Mouse (Mus musculus) forebrain, embryonic 13.5 days (tissue): ENCODE data around the gene BC037034. TPM values are rescaled to one million over a fixed set of nuclear protein-coding genes. Genes with fewer than 3 reads are reported as not detected.

Experiments used
- ATAC-seq: fragments of 200-750 bp; cut with Nextera tagmentation; 2 replicates; pipeline ENCODE4 v1.8.0; 2017
- H3K27ac ChIP-seq: fragments of 300-500 bp; sonication (generic); 2 replicates; pipeline ENCODE4 v1.5.1; 2015; ENCODE audit warnings: inconsistent platforms, mild to moderate bottlenecking, moderate library complexity
- H3K27me3 ChIP-seq: fragments of 300-500 bp; sonication (generic); 2 replicates; pipeline ENCODE4 v1.6.1; 2015; ENCODE audit warnings: mild to moderate bottlenecking, inconsistent platforms
- H3K36me3 ChIP-seq: fragments of 300-500 bp; sonication (generic); 2 replicates; pipeline ENCODE4 v1.6.1; 2015; ENCODE audit warnings: mild to moderate bottlenecking, inconsistent platforms; ENCODE audit not compliant: poor library complexity, severe bottlenecking
- H3K4me1 ChIP-seq: fragments of 300-500 bp; sonication (generic); 2 replicates; pipeline ENCODE4 v1.6.1; 2015; ENCODE audit warnings: inconsistent platforms
- H3K4me2 ChIP-seq: fragments of 300-500 bp; sonication (generic); 2 replicates; pipeline ENCODE4 v1.6.1; 2015; ENCODE audit warnings: inconsistent platforms, mild to moderate bottlenecking, moderate library complexity
- H3K4me3 ChIP-seq: fragments of 300-500 bp; sonication (generic); 2 replicates; pipeline ENCODE4 v1.5.1; 2015; ENCODE audit warnings: mild to moderate bottlenecking, inconsistent platforms
- H3K9ac ChIP-seq: fragments of 300-500 bp; sonication (generic); 2 replicates; pipeline ENCODE4 v1.6.1; 2015; ENCODE audit warnings: mild to moderate bottlenecking, inconsistent platforms
- H3K9me3 ChIP-seq: fragments of 300-500 bp; sonication (generic); replicated peaks from 2 replicates; pipeline ENCODE4 v1.6.1; 2016; ENCODE audit warnings: inconsistent platforms
- WGBS: fragments of 180-500 bp; shearing (Covaris S2); methylation state at CpG from one replicate; pipeline ENCODE4 v1.1.7; 2015; 5-methylcytosine and 5-hydroxymethylcytosine counted together
- polyA plus RNA-seq: library from polyadenylated mRNA; unstranded; fragments of >200 nt; fragmentation: Nextera tagmentation; extraction: Ambion mirVana; gene quantifications from 2 replicates; pipeline ENCODE4 v1.2.1, GENCODE M21; 2015

BC037034 gene
- polyA plus RNA-seq, 1 experiment from 2014 or later: 10.0 TPM

DNA sequence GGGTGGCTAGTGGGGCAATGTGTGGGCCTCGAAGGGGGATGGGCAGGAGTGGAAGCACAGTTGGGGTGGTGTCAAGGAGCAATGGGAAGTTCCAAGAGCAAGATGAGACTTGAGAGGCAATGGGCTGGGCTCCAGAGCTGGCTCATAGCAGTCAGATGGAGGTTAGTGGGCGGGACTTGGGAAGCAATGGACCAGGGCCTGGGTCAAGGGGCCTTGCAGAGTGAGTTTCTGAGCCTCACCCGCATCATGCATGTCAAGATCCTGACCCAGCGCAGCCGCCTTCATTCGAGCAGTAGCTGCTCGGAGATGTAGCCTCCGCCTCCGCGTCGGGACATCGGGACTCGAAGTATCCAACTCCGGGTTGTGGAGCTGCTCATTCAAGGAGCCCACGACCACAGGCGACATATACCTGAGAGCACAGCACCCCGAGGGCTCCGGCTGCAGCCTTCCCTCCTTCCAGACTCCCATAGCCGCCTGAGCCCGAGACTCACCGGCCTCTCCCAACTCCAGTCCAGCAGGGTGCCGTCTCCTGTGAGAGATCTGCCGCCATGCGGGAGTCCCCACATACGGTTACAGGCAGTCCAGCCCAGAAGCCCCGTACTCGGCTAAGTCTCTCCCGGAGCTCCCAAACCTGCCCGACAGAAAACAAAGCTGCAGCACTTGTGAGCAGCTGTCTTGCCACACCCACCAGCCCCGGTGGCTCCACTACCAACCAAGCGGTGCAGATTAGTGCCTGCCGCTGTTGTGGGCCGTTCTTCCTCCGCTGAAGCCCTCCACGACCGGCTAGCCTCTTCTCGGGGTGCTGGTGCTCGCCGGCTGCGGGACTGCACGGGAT, 11.6 kb upstream of the BC037034 start:
- Histone ChIP-seq H3K4me2 (peak overlapping the region; percentile 82), H3K27me3 (peaks cover 11% of the 10 kb centered on the region; the same call in 1 of the 2 replicates), H3K4me1 (peaks cover 64% of the 10 kb centered on the region), H3K36me3 (peaks cover 40% of the 10 kb centered on the region), H3K9me3 (peaks cover 1% of the 10 kb centered on the region; the same call in 1 of the 2 replicates), H3K27ac (peak overlapping the region; percentile 31; the same call in 1 of the 2 replicates), H3K4me3 (peak overlapping the region; percentile 43), H3K9ac (peak overlapping the region; percentile 75)
- WGBS: 7% methylated on average over 41 of the region's 41 CpGs
- no peak for ATAC-seq

DNA sequence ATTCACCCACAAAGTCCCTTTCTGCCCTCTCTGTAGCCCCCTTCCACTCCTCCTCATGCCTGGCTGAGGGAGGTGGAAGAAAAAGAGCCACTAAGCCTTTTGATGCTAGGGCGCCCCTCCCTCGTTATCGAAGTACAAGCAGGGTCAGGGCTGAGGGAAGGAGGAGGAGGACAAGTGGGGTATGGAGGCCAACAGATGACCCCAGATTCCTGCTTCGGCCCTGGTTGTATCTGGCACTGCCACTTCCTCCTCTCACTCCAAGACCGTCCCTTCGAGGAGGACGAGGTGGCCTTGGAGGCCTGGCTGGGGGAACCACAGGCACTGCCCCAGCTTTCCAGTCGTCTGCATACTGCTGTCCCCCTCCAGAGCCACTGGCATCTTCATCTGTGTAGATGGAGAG, 10.4 kb upstream of the BC037034 start:
- H3K36me3 ChIP-seq: peaks cover 40% of the 10 kb centered on the region
- H3K9ac ChIP-seq: no peak overlapping the region
- peaks cover 64% of the 10 kb centered on the region for H3K4me1 ChIP-seq
- WGBS: 55% methylated on average over 8 of the region's 8 CpGs
- ATAC-seq: no peak
- H3K27me3 ChIP-seq: peaks cover 11% of the 10 kb centered on the region; the same call in 1 of the 2 replicates
- H3K9me3 ChIP-seq: no peaks in the 10 kb centered on the region
- no peak overlapping the region for H3K4me2 ChIP-seq
- no peak overlapping the region for H3K27ac ChIP-seq
- no peak overlapping the region for H3K4me3 ChIP-seq

GRCm38 (mm10) chr5:138272409-138272923, 8.6 kb upstream of the BC037034 start, which contains the start of gene Gal3st4:
TSS of gene Gal3st4 (minus strand) at chr5:138272840.
- peak within 1 kb of the TSS; percentile 50 for H3K9ac ChIP-seq
- H3K27me3 ChIP-seq: peaks cover 11% of the 10 kb centered on the region; the same call in 1 of the 2 replicates
- ATAC-seq: no peak
- peaks cover 47% of the 10 kb centered on the region for H3K4me1 ChIP-seq
- no peaks in the 10 kb centered on the region for H3K9me3 ChIP-seq
- H3K36me3 ChIP-seq: peaks cover 33% of the 10 kb centered on the region
- 2% methylated on average over 12 of the region's 12 CpGs for WGBS
- H3K27ac ChIP-seq: no peak within 1 kb of the TSS
- H3K4me2 ChIP-seq: peak within 1 kb of the TSS; percentile 46
- H3K4me3 ChIP-seq: peak within 1 kb of the TSS; percentile 12; the same call in 1 of the 2 replicates

DNA sequence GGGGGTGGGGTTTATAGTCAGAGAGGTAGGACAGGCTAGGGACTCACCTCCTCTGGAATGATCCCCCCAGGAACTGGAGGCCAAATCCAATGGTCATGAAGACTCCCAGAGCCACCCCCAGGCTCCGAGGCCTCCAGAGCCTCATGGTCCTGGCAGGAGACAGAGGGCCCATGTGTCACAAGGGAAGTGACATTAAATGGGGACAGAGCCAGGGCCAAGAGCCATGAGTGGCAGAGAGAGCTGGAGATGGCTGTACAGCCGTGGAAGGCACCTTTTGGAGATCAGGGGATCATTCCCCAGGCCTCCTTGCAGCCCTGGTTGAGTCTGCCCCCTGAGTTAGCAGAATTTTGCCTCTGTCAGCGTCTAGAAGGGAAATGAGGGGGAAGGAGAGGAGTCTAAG, 7.4 kb upstream of the BC037034 start:
- Histone ChIP-seq H3K4me3 (no peak overlapping the region), H3K27ac (no peak overlapping the region), H3K9me3 (no peaks in the 10 kb centered on the region), H3K36me3 (peaks cover 28% of the 10 kb centered on the region), H3K27me3 (peaks cover 11% of the 10 kb centered on the region; the same call in 1 of the 2 replicates), H3K4me1 (peaks cover 34% of the 10 kb centered on the region), H3K4me2 (no peak overlapping the region), H3K9ac (no peak overlapping the region)
- 51% methylated on average over 3 of the region's 3 CpGs for WGBS
- ATAC-seq: no peak

DNA sequence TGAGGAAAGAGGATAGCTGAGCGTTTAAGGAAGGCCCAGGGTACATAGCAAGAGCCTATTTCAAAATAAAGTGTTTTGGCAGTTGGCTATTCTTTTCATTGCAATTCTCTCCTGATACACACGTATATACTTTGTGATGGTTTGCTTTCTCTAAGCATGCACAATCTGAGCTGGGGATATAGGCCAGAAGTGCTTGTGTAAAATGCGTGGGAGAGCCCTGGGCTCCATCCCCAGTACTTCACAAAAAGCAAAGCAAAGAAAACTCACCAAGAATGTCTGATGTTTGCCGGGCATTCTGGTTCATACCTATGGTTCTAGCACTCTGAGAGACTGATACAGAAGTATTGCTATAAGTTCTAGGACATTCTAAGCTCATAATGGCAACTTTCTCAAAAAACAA, 5.1 kb upstream of the BC037034 start:
- Histone ChIP-seq H3K9ac (no peak overlapping the region), H3K4me3 (no peak overlapping the region), H3K36me3 (peaks cover 16% of the 10 kb centered on the region), H3K27me3 (peaks cover 11% of the 10 kb centered on the region; the same call in 1 of the 2 replicates), H3K4me1 (peaks cover 25% of the 10 kb centered on the region), H3K27ac (no peak overlapping the region), H3K4me2 (no peak overlapping the region), H3K9me3 (no peaks in the 10 kb centered on the region)
- ATAC-seq: no peak
- 85% methylated on average over 4 of the region's 4 CpGs for WGBS

DNA sequence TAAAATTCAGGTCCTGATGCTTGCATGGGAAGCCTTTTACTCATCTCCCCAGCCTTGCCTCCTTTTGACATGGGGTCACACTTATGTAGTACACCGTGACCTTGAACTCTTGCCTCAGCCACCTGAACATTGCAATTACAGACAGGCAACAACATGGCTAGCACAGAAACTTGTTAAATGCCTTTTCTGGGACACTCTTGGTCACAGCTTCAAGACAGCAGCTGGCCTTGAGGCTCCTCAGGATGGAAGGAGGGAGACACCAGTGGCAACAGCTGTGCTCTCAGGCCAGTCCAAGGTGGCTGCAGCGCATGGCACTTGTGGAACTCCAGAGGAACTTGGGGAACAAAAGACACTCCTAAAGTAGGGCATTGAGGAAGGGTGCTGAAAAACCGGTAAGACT, 3.3 kb upstream of the BC037034 start:
- peaks cover 19% of the 10 kb centered on the region for H3K36me3 ChIP-seq
- 92% methylated on average over 3 of the region's 3 CpGs for WGBS
- H3K4me2 ChIP-seq: no peak overlapping the region
- ATAC-seq: no peak
- peaks cover 11% of the 10 kb centered on the region; the same call in 1 of the 2 replicates for H3K27me3 ChIP-seq
- H3K9me3 ChIP-seq: no peaks in the 10 kb centered on the region
- H3K27ac ChIP-seq: no peak overlapping the region
- peaks cover 30% of the 10 kb centered on the region for H3K4me1 ChIP-seq
- no peak overlapping the region for H3K9ac ChIP-seq
- H3K4me3 ChIP-seq: no peak overlapping the region

GRCm38 (mm10) chr5:138265712-138266111, 1.9 kb upstream of the BC037034 start:
- Histone ChIP-seq H3K27ac (no peak overlapping the region), H3K9ac (no peak overlapping the region), H3K27me3 (no peaks in the 10 kb centered on the region), H3K4me3 (no peak overlapping the region), H3K4me2 (no peak overlapping the region), H3K9me3 (no peaks in the 10 kb centered on the region), H3K36me3 (peaks cover 33% of the 10 kb centered on the region), H3K4me1 (peaks cover 27% of the 10 kb centered on the region)
- ATAC-seq: no peak
- WGBS: 97% methylated on average over 4 of the region's 4 CpGs

DNA sequence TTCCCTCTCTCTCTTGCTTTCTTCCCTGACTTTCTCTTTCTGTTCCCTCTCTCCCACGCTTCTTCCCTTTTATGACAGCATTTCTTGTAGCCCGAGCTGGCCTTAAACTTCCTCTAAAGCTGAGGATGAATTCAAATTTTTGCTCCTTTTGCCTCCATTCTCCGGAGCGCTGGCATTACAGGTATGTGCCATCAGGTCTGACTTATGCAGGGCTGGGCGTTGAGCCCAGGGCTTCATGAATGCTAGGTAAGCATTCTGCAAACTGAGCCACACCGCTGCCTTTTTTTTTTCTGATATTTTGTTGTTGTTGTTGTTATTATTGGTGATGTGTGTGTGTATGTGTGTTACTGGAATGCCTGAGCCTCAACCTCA, 360 bp upstream of the BC037034 start:
- 0 out of 2 replicates have a peak, but pooled peaks have one; percentile 7 for ATAC-seq
- H3K9ac ChIP-seq: peak overlapping the region; percentile 89
- peaks cover 27% of the 10 kb centered on the region for H3K4me1 ChIP-seq
- peak overlapping the region; percentile 71 for H3K4me3 ChIP-seq
- H3K27me3 ChIP-seq: no peaks in the 10 kb centered on the region
- peaks cover 48% of the 10 kb centered on the region for H3K36me3 ChIP-seq
- H3K27ac ChIP-seq: peak overlapping the region; percentile 65; the same call in 1 of the 2 replicates
- H3K4me2 ChIP-seq: peak overlapping the region; percentile 97
- H3K9me3 ChIP-seq: no peaks in the 10 kb centered on the region
- WGBS: 13% methylated on average over 6 of the region's 6 CpGs

- no peak overlapping the region for H3K27ac ChIP-seq
- H3K9ac ChIP-seq: peak overlapping the region; percentile 89
- peak overlapping the region; percentile 71 for H3K4me3 ChIP-seq
- ATAC-seq: no peak
- H3K36me3 ChIP-seq: peaks cover 63% of the 10 kb centered on the region
- H3K27me3 ChIP-seq: no peaks in the 10 kb centered on the region
- H3K9me3 ChIP-seq: no peaks in the 10 kb centered on the region
- H3K4me1 ChIP-seq: peaks cover 27% of the 10 kb centered on the region
- H3K4me2 ChIP-seq: peak overlapping the region; percentile 97
- WGBS: 71% methylated on average over 18 of the region's 18 CpGs
Observed at GRCm38 (mm10) chr5:138262582-138263240, 1.1 kb downstream of the BC037034 start.

GRCm38 (mm10) chr5:138262001-138262400, 1.8 kb downstream of the BC037034 start:
- peaks cover 64% of the 10 kb centered on the region for H3K36me3 ChIP-seq
- 86% methylated on average over 4 of the region's 4 CpGs for WGBS
- peaks cover 27% of the 10 kb centered on the region for H3K4me1 ChIP-seq
- H3K4me3 ChIP-seq: no peak overlapping the region
- H3K9ac ChIP-seq: 0 out of 2 replicates have a peak overlapping the region, but pooled peaks have one; percentile 89
- no peak for ATAC-seq
- no peaks in the 10 kb centered on the region for H3K27me3 ChIP-seq
- peak overlapping the region; percentile 97; the same call in 1 of the 2 replicates for H3K4me2 ChIP-seq
- H3K27ac ChIP-seq: no peak overlapping the region
- no peaks in the 10 kb centered on the region for H3K9me3 ChIP-seq

GRCm38 (mm10) chr5:138260834-138261233, 3.0 kb downstream of the BC037034 start:
- 0 out of 2 replicates have a peak overlapping the region, but pooled peaks have one; percentile 30 for H3K9ac ChIP-seq
- no peaks in the 10 kb centered on the region for H3K9me3 ChIP-seq
- H3K27me3 ChIP-seq: no peaks in the 10 kb centered on the region
- H3K36me3 ChIP-seq: peaks cover 54% of the 10 kb centered on the region
- H3K4me3 ChIP-seq: no peak overlapping the region
- H3K4me2 ChIP-seq: no peak overlapping the region
- no peak for ATAC-seq
- WGBS: 93% methylated on average over 11 of the region's 11 CpGs
- H3K27ac ChIP-seq: no peak overlapping the region
- peaks cover 35% of the 10 kb centered on the region for H3K4me1 ChIP-seq

- WGBS: 86% methylated on average over 10 of the region's 10 CpGs
- no peak overlapping the region for H3K4me2 ChIP-seq
- H3K4me3 ChIP-seq: no peak overlapping the region
- no peaks in the 10 kb centered on the region for H3K9me3 ChIP-seq
- H3K9ac ChIP-seq: no peak overlapping the region
- no peak for ATAC-seq
- peaks cover 35% of the 10 kb centered on the region for H3K4me1 ChIP-seq
- H3K27ac ChIP-seq: no peak overlapping the region
- peaks cover 50% of the 10 kb centered on the region for H3K36me3 ChIP-seq
- H3K27me3 ChIP-seq: no peaks in the 10 kb centered on the region
Observed at GRCm38 (mm10) chr5:138260051-138260450, 3.8 kb downstream of the BC037034 start.
